Mouse (Mus musculus): ENCODE results near the gene Cers1. TPM values are rescaled to one million over a fixed set of nuclear protein-coding genes. Genes with fewer than 3 reads are reported as not detected.

The Cers1 gene
- polyA plus RNA-seq, 1 experiment from 2014 or later, result 10.6 TPM

DNA sequence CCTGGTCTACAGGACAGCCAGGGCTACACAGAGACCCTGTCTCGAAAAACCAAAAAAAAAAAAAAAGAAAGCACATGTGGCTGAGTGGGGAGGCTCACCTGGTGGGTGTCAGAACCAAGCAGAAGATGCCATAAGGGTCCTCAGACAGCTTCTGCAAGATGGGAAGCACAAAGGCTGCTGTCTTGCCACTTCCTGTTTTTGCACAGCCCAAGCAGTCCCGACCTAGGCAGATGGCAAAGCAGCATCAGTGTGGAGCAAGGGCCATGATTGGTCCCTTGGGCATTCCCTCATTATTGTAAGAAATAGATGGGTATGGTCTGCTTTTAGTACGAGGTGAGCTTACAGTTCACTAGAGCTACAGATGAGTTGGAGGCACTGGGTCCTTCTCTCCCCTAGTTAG lies 14.7 kb upstream of the Cers1 start:
- DNase-seq (ENCODE audit: low spot score) (no peak), ATAC-seq (replicated peaks; ENCODE audit: low FRiP score) (no peak)
- Histone ChIP-seq H3K9ac (ENCODE audit: low read length) (no peak overlapping the region), H3K27ac (ENCODE audit: low read depth, low read length) (no peak overlapping the region), H3K4me2 (ENCODE audit: low read depth, low read length, severe bottlenecking) (no peak overlapping the region), H3K9me3 (ENCODE audit: control insufficient read depth, low read length) (no peaks in the 10 kb centered on the region), H3K4me1 (replicated peaks; ENCODE audit: control insufficient read depth, insufficient read depth, low read length) (peaks cover 8% of the 10 kb centered on the region; the same call in 1 of the 2 replicates), H3K27me3 (ENCODE audit: control insufficient read depth, insufficient read depth, low read length) (no peaks in the 10 kb centered on the region), H3K36me3 (ENCODE audit: control insufficient read depth, insufficient read depth, low read length) (peaks cover 8% of the 10 kb centered on the region), H3K4me3 (ENCODE audit: low read depth, low read length) (no peak overlapping the region)
- 84% methylated on average over 3 of the region's 3 CpGs for WGBS

DNA sequence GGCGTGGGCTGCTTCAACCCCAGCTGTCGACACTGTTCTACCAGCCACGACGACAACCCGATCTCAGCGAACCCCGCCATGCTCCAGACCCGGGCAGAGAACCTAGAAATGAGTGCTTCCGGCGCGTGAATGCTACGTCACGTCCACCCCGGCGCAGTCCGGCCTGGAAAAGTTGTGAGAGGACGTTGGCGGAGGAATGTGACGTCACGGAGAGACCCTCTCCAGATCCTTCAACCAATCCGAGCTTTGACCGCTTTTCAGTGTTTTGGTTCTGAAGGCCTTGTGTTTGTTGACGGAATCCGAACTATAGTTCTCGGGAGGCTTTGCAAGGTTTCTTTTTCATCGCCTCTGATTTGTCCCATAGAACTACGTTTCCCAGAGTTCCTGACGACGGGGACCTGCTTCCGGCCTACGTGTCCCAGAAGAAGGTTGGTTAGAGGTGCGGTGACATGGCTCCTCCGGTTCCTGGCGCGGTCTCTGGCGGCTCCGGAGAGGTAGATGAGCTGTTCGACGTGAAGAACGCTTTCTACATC lies 13.2 kb upstream of the Cers1 start, which contains the start of the genes Ddx49 and Cope:
Ddx49 (minus strand) TSS at position 132 of the 533 bp plus-strand sequence.
Cope (plus strand) TSS at position 161 of the 533 bp plus-strand sequence.
- H3K4me3 ChIP-seq (ENCODE audit: low read depth, low read length), result peak within 1 kb of the TSS; percentile 90
- DNase-seq (ENCODE audit: low spot score) (peak; percentile 95), ATAC-seq (replicated peaks; ENCODE audit: low FRiP score) (peak; percentile 93)
- no peak within 1 kb of the TSS for H3K27ac ChIP-seq (ENCODE audit: low read depth, low read length)
- no peaks in the 10 kb centered on the region; the same call in 1 of the 2 replicates for H3K36me3 ChIP-seq (ENCODE audit: control insufficient read depth, insufficient read depth, low read length)
- H3K9ac ChIP-seq (ENCODE audit: low read length), result peak within 1 kb of the TSS; percentile 80
- H3K4me2 ChIP-seq (ENCODE audit: low read depth, low read length, severe bottlenecking), result peak within 1 kb of the TSS; percentile 90
- under 1% methylated on average over 40 of the region's 40 CpGs for WGBS
- no peaks in the 10 kb centered on the region for H3K9me3 ChIP-seq (ENCODE audit: control insufficient read depth, low read length)
- no peaks in the 10 kb centered on the region for H3K27me3 ChIP-seq (ENCODE audit: control insufficient read depth, insufficient read depth, low read length)
- peaks cover 8% of the 10 kb centered on the region; the same call in 1 of the 2 replicates for H3K4me1 ChIP-seq (replicated peaks; ENCODE audit: control insufficient read depth, insufficient read depth, low read length)

DNA sequence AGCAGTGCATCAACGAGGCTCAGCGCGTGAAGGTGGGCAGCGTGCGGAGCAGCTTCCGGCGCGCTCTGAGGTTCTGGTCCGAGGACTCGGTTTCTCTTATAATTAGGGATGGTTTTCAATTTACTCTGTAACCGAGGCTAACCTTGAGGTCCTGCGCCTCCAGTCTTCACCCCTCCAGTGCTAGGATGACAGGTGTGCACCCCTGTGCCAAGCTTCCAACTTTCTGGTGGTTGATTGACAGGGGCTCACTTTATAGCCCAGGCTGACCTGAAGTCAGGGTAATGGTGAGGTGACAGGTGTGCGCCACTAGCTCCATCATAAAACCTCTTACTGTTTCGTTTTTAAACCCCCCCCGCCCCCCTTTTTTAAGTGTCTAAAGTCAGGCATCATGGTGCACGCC lies 12.7 kb upstream of the Cers1 start:
- H3K36me3 ChIP-seq (ENCODE audit: control insufficient read depth, insufficient read depth, low read length), result no peaks in the 10 kb centered on the region; the same call in 1 of the 2 replicates
- ATAC-seq (replicated peaks; ENCODE audit: low FRiP score), result peak; percentile 31; the same call in 1 of the 2 replicates

DNA sequence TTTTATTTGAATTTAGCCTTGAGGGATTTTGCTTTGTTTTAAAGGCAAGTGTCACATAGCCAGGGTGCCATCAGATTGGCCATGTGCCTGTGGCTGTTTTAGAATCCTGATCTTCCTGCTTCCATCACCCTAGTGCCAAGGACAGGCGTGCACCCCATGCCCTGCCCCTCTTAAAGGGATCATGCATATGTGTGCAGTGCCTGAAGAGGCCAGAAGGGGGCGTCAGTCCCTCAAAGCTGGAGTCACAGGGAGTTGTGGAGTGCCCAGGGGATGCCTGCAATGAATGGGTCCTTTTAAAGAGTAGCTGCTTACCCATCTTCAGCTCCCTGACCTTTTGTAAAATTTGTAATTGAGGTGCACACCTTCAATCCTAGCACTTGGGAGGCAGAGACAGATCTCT lies 6.3 kb upstream of the Cers1 start:
- Histone ChIP-seq H3K9me3 (ENCODE audit: control insufficient read depth, low read length) (no peaks in the 10 kb centered on the region), H3K27me3 (ENCODE audit: control insufficient read depth, insufficient read depth, low read length) (no peaks in the 10 kb centered on the region), H3K4me2 (ENCODE audit: low read depth, low read length, severe bottlenecking) (no peak overlapping the region), H3K4me1 (replicated peaks; ENCODE audit: control insufficient read depth, insufficient read depth, low read length) (no peaks in the 10 kb centered on the region), H3K27ac (ENCODE audit: low read depth, low read length) (no peak overlapping the region), H3K36me3 (ENCODE audit: control insufficient read depth, insufficient read depth, low read length) (peaks cover 5% of the 10 kb centered on the region; the same call in 1 of the 2 replicates), H3K4me3 (ENCODE audit: low read depth, low read length) (no peak overlapping the region), H3K9ac (ENCODE audit: low read length) (no peak overlapping the region)
- 37% methylated on average over 2 of the region's 2 CpGs for WGBS
- DNase-seq (ENCODE audit: low spot score) (no peak), ATAC-seq (replicated peaks; ENCODE audit: low FRiP score) (no peak; the same call in 1 of the 2 replicates)

More for the DNA sequence above, 12.7 kb upstream of the Cers1 start:
- Histone ChIP-seq H3K27ac (ENCODE audit: low read depth, low read length) (no peak overlapping the region), H3K4me1 (replicated peaks; ENCODE audit: control insufficient read depth, insufficient read depth, low read length) (peaks cover 8% of the 10 kb centered on the region; the same call in 1 of the 2 replicates), H3K9me3 (ENCODE audit: control insufficient read depth, low read length) (no peaks in the 10 kb centered on the region), H3K27me3 (ENCODE audit: control insufficient read depth, insufficient read depth, low read length) (no peaks in the 10 kb centered on the region), H3K4me2 (ENCODE audit: low read depth, low read length, severe bottlenecking) (peak overlapping the region; percentile 90), H3K4me3 (ENCODE audit: low read depth, low read length) (peak overlapping the region; percentile 90), H3K9ac (ENCODE audit: low read length) (peak overlapping the region; percentile 80)
- 8% methylated on average over 16 of the region's 16 CpGs for WGBS
- no peak for DNase-seq (ENCODE audit: low spot score)

GRCm38 (mm10) chr8:70313399-70313798 lies 2.2 kb upstream of the Cers1 start:
- Histone ChIP-seq H3K4me3 (ENCODE audit: low read depth, low read length) (no peak overlapping the region), H3K27me3 (ENCODE audit: control insufficient read depth, insufficient read depth, low read length) (no peaks in the 10 kb centered on the region), H3K27ac (ENCODE audit: low read depth, low read length) (no peak overlapping the region), H3K36me3 (ENCODE audit: control insufficient read depth, insufficient read depth, low read length) (peaks cover 5% of the 10 kb centered on the region; the same call in 1 of the 2 replicates), H3K9ac (ENCODE audit: low read length) (no peak overlapping the region), H3K4me1 (replicated peaks; ENCODE audit: control insufficient read depth, insufficient read depth, low read length) (peaks cover 22% of the 10 kb centered on the region), H3K4me2 (ENCODE audit: low read depth, low read length, severe bottlenecking) (no peak overlapping the region), H3K9me3 (ENCODE audit: control insufficient read depth, low read length) (no peaks in the 10 kb centered on the region)
- ATAC-seq (replicated peaks; ENCODE audit: low FRiP score) (no peak), DNase-seq (ENCODE audit: low spot score) (no peak)
- WGBS, result 88% methylated on average over 2 of the region's 2 CpGs

DNA sequence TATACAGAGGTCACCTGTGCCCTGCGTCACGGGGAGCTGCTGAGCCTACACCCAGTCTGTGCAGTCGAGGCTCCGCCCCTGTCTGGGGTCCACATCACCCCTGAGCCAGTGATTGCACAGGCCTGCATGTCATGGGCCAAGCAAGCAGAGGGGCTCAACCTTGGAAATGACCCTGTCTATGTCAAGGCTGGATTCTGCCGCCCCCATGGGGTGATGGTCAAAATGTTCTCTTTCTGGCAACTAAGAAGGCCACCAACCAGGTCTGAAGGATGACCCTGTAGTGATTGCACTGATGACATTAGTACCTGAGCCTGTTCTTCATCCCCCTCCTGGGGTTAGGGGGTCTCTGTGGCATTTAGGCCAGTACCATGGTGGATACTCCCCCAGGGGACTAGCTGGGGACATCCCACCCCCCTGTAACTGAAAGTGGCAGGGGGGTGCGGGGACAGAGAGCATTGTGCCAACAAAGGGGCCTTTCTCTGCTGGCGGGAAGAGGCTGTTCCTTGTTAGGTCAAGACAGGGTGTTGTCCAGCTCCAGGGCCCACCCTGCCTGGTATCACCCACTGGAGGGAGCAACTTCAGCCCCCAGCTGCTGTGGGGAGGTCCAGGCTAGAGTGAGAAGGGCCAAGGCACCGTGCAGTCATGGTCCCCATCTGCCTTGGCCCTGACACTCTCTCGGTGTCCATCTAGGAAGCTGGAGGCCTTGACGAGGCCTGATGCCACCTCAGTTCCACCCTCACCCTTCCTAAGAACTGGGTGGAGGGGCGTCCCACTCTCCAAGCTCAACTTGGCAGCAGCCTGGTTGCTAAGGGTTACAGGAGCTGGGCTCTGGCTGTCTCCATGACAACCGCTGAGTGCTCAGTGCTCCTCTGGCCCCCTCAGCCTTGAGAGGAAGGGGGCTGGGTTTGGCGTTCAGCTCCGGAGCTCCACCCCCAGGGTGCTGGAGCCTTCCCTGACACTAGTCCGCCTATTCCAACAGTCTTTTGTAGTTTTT lies 1.2 kb downstream of the Cers1 start:
- Histone ChIP-seq H3K4me1 (replicated peaks; ENCODE audit: control insufficient read depth, insufficient read depth, low read length) (peaks cover 22% of the 10 kb centered on the region), H3K36me3 (ENCODE audit: control insufficient read depth, insufficient read depth, low read length) (0 out of 2 replicates have a peak, but pooled peaks cover 5% of the 10 kb centered on the region), H3K9me3 (ENCODE audit: control insufficient read depth, low read length) (no peaks in the 10 kb centered on the region), H3K27ac (ENCODE audit: low read depth, low read length) (peak overlapping the region; percentile 85), H3K27me3 (ENCODE audit: control insufficient read depth, insufficient read depth, low read length) (no peaks in the 10 kb centered on the region), H3K4me2 (ENCODE audit: low read depth, low read length, severe bottlenecking) (peak overlapping the region; percentile 62), H3K4me3 (ENCODE audit: low read depth, low read length) (peak overlapping the region; percentile 52), H3K9ac (ENCODE audit: low read length) (peak overlapping the region; percentile 68)
- WGBS, result 8% methylated on average over 15 of the region's 15 CpGs
- ATAC-seq (replicated peaks; ENCODE audit: low FRiP score) (peak; percentile 89), DNase-seq (ENCODE audit: low spot score) (peak; percentile 91)

GRCm38 (mm10) chr8:70317872-70318271 lies 2.3 kb downstream of the Cers1 start:
- Histone ChIP-seq H3K4me1 (replicated peaks; ENCODE audit: control insufficient read depth, insufficient read depth, low read length) (peaks cover 22% of the 10 kb centered on the region), H3K36me3 (ENCODE audit: control insufficient read depth, insufficient read depth, low read length) (0 out of 2 replicates have a peak, but pooled peaks cover 5% of the 10 kb centered on the region), H3K27me3 (ENCODE audit: control insufficient read depth, insufficient read depth, low read length) (no peaks in the 10 kb centered on the region), H3K4me2 (ENCODE audit: low read depth, low read length, severe bottlenecking) (peak overlapping the region; percentile 62), H3K9me3 (ENCODE audit: control insufficient read depth, low read length) (no peaks in the 10 kb centered on the region), H3K4me3 (ENCODE audit: low read depth, low read length) (no peak overlapping the region), H3K27ac (ENCODE audit: low read depth, low read length) (peak overlapping the region; percentile 41), H3K9ac (ENCODE audit: low read length) (peak overlapping the region; percentile 35; the same call in 1 of the 2 replicates)
- 88% methylated on average over 5 of the region's 5 CpGs for WGBS
- ATAC-seq (replicated peaks; ENCODE audit: low FRiP score) (no peak), DNase-seq (ENCODE audit: low spot score) (no peak)

GRCm38 (mm10) chr8:70323716-70324115 lies 8.1 kb downstream of the Cers1 start:
- Histone ChIP-seq H3K27me3 (ENCODE audit: control insufficient read depth, insufficient read depth, low read length) (no peaks in the 10 kb centered on the region), H3K36me3 (ENCODE audit: control insufficient read depth, insufficient read depth, low read length) (peaks cover 4% of the 10 kb centered on the region; the same call in 1 of the 2 replicates), H3K4me2 (ENCODE audit: low read depth, low read length, severe bottlenecking) (no peak overlapping the region), H3K9ac (ENCODE audit: low read length) (no peak overlapping the region), H3K4me3 (ENCODE audit: low read depth, low read length) (no peak overlapping the region), H3K9me3 (ENCODE audit: control insufficient read depth, low read length) (no peaks in the 10 kb centered on the region), H3K4me1 (replicated peaks; ENCODE audit: control insufficient read depth, insufficient read depth, low read length) (no peaks in the 10 kb centered on the region), H3K27ac (ENCODE audit: low read depth, low read length) (no peak overlapping the region)
- 97% methylated on average over 3 of the region's 3 CpGs for WGBS
- no peak for DNase-seq (ENCODE audit: low spot score)
- no peak for ATAC-seq (replicated peaks; ENCODE audit: low FRiP score)
